Mouse (Mus musculus): ENCODE data around the gene Taf1c.

DNA sequence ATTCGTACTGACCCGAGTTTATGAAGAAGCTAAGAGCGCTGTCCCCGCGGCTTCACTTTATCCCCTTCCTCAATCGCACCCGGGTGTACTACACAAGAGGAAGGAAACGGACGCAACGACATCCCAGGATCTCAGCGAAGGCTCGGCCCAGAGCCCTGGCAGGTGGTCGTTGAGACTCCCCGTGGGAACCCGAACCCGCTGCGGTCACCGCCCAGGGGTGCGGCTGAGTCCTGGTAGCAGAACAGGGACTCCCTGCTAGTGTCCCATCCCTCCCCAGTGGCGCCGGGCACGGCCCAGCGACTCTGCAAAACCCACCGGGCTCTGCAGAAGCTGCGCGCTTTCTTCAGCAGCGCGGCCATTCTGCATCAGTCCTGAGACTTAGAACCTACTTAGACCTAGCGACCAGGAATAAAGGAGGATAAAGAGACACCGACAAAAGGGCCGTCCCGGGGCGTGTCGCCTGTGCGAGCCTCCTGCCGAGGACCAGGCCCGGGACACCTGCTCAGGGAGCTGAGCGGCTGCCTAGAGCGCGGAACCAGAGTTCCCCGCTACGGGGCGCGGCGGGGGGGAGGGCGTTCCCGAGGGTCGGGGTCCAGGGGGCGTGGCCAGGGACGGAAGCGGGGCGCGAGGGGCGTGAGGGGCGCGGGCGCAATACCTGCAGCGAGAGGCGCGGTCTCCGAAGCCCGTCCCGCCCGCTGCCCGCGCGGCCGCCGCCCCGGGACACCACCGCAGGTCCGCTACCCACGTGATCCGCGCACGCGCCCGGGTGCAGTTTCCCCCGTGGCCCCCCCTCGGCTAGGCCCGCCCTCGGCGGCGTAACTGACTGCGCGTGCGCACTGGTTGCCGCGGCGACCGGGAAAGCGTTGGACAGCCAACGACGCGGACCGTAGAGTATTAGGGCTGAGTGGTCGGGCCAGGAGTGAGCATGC, 30.3 kb downstream of the Taf1c start, which contains the start of the genes Hsdl1 and Dnaaf1:
- TF ChIP-seq EP300 (IDR thresholded peaks at IDR 0.05; ENCODE audit: low read depth) (no peak), CTCF (IDR thresholded peaks at IDR 0.05; ENCODE audit: low read depth) (peak; percentile 37; the same call in 1 of the 2 replicates)

All from liver, postnatal 0 days (tissue).